Mouse (Mus musculus) heart, embryonic 16.5 days (tissue): ENCODE data around the gene Espn. TPM values are rescaled to one million over a fixed set of nuclear protein-coding genes. Genes with fewer than 3 reads are reported as not detected.

Experiments used
- ATAC-seq: fragments of 200-750 bp; cut with Nextera tagmentation; replicated peaks from 2 replicates; pipeline ENCODE4 v1.8.0; 2017; ENCODE audit warnings: moderate number of reproducible peaks; ENCODE audit not compliant: insufficient read depth, low FRiP score; ENCODE audit errors: extremely low read depth
- H3K27ac ChIP-seq: fragments of 300-500 bp; sonication (generic); 2 replicates; pipeline ENCODE4 v1.5.1; 2014; ENCODE audit warnings: mild to moderate bottlenecking, low read length, control low read depth, moderate library complexity
- H3K27me3 ChIP-seq: fragments of 300-500 bp; sonication (generic); 2 replicates; pipeline ENCODE4 v1.6.1; 2014; ENCODE audit warnings: low read length, mixed read lengths; ENCODE audit not compliant: control insufficient read depth, insufficient read depth
- H3K36me3 ChIP-seq: fragments of 300-500 bp; sonication (generic); 2 replicates; pipeline ENCODE4 v1.6.1; 2014; ENCODE audit not compliant: control insufficient read depth, insufficient read depth
- H3K4me1 ChIP-seq: fragments of 300-500 bp; sonication (generic); 2 replicates; pipeline ENCODE4 v1.6.1; 2014; ENCODE audit warnings: low read length, mixed read lengths; ENCODE audit not compliant: control insufficient read depth, insufficient read depth
- H3K4me2 ChIP-seq: fragments of 300-500 bp; sonication (generic); 2 replicates; pipeline ENCODE4 v1.6.1; 2014; ENCODE audit warnings: low read depth, mild to moderate bottlenecking, control low read depth, low read length
- H3K4me3 ChIP-seq: fragments of 300-500 bp; sonication (generic); 2 replicates; pipeline ENCODE4 v1.5.1; 2014; ENCODE audit warnings: mild to moderate bottlenecking, control low read depth, low read length
- H3K9ac ChIP-seq: fragments of 300-500 bp; sonication (generic); 2 replicates; pipeline ENCODE4 v1.6.1; 2014; ENCODE audit warnings: low read length, control low read depth
- H3K9me3 ChIP-seq: fragments of 300-500 bp; sonication (generic); replicated peaks from 2 replicates; pipeline ENCODE4 v1.6.1; 2016; ENCODE audit warnings: low read length; ENCODE audit not compliant: control insufficient read depth
- WGBS: fragments of 180-500 bp; shearing (Covaris S2); extraction: QIAGEN DNeasy Blood & Tissue Kit; methylation state at CpG from one replicate; pipeline ENCODE4 v1.1.7; 2014; 5-methylcytosine and 5-hydroxymethylcytosine counted together
- polyA plus RNA-seq: library from polyadenylated mRNA; unstranded; fragments of >200 nt; fragmentation: Nextera tagmentation; extraction: Ambion mirVana; gene quantifications from 2 replicates; pipeline ENCODE4 v1.2.1, GENCODE M21; 2015

The Espn gene
- polyA plus RNA-seq, 1 experiment from 2014 or later, result 1.5 TPM

DNA sequence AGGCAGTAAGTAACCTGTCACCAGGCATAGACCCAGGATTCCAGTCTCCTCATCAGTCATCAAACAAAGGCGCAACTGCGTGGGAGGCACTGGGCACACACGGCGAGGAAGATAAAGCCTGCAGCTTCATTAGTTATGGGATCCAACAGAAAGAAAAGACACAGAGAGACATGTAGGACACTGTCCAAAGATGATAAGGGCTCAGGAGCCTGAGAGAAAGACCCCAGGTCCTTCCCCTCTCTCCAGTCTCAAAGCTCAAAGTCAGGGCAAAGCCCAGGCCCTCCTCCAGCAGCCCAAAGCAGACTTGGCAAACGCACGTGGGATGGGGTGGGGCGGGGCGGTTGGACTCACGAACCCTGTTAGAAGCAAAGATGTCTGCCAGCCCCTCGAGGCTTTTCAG lies 6.7 kb downstream of the Espn start:
- no peaks in the 10 kb centered on the region for H3K9me3 ChIP-seq
- 66% methylated on average over 10 of the region's 10 CpGs for WGBS
- no peak overlapping the region for H3K27ac ChIP-seq
- H3K4me3 ChIP-seq, result no peak overlapping the region
- H3K9ac ChIP-seq, result no peak overlapping the region
- no peaks in the 10 kb centered on the region for H3K4me1 ChIP-seq
- ATAC-seq, result no peak
- H3K36me3 ChIP-seq, result no peaks in the 10 kb centered on the region
- peaks cover 24% of the 10 kb centered on the region for H3K27me3 ChIP-seq
- H3K4me2 ChIP-seq, result no peak overlapping the region

DNA sequence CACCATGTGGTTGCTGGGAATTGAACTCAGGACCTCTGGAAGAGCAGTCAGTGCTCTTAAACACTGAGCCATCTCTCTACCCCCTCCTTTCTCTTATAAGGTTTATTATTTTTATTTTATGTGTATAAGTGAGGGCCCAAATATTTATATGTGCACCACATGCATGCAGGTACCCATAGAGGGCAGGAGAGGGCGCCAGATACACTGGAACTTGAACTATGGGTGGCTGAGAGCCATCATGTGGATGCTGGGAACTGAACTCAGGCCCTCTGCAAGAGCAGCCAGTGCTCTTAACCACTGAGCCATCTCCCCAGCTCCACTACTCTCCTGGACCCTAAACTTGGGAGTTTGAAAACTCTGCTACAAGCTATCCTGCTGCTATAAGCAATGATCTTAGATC lies 8.5 kb downstream of the Espn start:
- ATAC-seq, result no peak
- WGBS, result 20% methylated on average over 1 of the region's 1 CpGs
- peaks cover 13% of the 10 kb centered on the region for H3K27me3 ChIP-seq

DNA sequence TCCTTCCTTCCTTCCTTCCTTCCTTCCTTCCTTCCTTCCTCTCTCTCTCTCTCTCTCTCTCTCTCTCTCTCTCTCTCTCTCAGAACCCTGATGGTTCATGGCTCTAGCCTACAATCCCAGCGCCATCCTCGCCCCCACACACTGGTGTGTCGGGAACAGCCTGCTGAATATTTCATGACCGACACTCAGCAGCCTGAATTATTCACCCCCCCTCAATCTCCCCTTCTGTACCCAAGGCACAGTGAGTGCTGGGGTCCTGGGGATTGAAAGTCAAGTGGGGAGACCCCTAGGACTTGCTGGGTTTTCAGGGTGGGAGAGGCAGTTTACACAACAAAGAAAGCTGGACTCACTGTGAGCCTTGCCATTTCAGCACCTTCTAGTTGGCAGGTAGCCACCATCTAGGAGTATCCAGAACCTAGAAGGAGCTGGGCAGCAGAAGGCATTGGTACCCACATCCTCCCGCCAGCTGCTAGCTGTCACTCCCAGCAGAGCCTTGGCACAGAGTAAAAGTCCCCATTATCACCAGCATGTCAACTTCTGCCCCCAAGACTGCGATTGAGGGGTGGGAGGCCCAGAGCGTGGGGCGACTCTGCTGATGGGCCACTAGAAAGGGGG lies 10.5 kb downstream of the Espn start:
- H3K27ac ChIP-seq, result no peak overlapping the region
- peaks cover 9% of the 10 kb centered on the region; the same call in 1 of the 2 replicates for H3K4me1 ChIP-seq
- H3K4me3 ChIP-seq, result no peak overlapping the region
- H3K36me3 ChIP-seq, result no peaks in the 10 kb centered on the region
- WGBS, result 69% methylated on average over 8 of the region's 8 CpGs
- H3K9ac ChIP-seq, result no peak overlapping the region
- no peak overlapping the region for H3K4me2 ChIP-seq
- no peak for ATAC-seq
- peaks cover 12% of the 10 kb centered on the region for H3K27me3 ChIP-seq
- H3K9me3 ChIP-seq, result no peaks in the 10 kb centered on the region

More for the DNA sequence above, 8.5 kb downstream of the Espn start:
- no peak overlapping the region for H3K9ac ChIP-seq
- H3K4me1 ChIP-seq, result peaks cover 5% of the 10 kb centered on the region; the same call in 1 of the 2 replicates
- H3K9me3 ChIP-seq, result no peaks in the 10 kb centered on the region
- H3K36me3 ChIP-seq, result no peaks in the 10 kb centered on the region
- H3K4me3 ChIP-seq, result no peak overlapping the region
- H3K4me2 ChIP-seq, result no peak overlapping the region
- H3K27ac ChIP-seq, result no peak overlapping the region

DNA sequence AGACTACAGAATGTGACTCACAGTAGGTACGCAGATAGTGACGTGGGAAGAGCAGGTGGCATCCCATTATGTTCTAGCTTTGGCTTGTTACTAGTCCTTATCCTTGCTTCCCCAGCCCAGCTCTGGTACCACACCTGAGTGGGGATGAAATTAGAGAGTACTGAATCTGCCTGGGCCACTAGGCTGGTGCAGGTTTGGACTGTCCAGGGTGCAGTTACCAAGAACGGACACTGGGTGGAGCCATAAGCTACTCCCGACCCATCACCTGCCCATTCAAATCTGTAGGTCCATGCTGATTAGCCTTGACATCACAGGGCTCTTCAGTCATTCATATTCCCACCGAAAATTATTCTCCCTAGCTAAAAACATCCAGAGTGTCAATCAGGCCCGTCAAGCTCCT lies 11.7 kb downstream of the Espn start:
- no peak for ATAC-seq
- H3K27me3 ChIP-seq, result peaks cover 12% of the 10 kb centered on the region
- H3K4me1 ChIP-seq, result peaks cover 9% of the 10 kb centered on the region; the same call in 1 of the 2 replicates
- H3K27ac ChIP-seq, result no peak overlapping the region
- no peaks in the 10 kb centered on the region for H3K36me3 ChIP-seq
- H3K9me3 ChIP-seq, result no peaks in the 10 kb centered on the region
- H3K9ac ChIP-seq, result no peak overlapping the region
- no peak overlapping the region for H3K4me3 ChIP-seq
- H3K4me2 ChIP-seq, result no peak overlapping the region
- WGBS, result 29% methylated on average over 6 of the region's 6 CpGs

DNA sequence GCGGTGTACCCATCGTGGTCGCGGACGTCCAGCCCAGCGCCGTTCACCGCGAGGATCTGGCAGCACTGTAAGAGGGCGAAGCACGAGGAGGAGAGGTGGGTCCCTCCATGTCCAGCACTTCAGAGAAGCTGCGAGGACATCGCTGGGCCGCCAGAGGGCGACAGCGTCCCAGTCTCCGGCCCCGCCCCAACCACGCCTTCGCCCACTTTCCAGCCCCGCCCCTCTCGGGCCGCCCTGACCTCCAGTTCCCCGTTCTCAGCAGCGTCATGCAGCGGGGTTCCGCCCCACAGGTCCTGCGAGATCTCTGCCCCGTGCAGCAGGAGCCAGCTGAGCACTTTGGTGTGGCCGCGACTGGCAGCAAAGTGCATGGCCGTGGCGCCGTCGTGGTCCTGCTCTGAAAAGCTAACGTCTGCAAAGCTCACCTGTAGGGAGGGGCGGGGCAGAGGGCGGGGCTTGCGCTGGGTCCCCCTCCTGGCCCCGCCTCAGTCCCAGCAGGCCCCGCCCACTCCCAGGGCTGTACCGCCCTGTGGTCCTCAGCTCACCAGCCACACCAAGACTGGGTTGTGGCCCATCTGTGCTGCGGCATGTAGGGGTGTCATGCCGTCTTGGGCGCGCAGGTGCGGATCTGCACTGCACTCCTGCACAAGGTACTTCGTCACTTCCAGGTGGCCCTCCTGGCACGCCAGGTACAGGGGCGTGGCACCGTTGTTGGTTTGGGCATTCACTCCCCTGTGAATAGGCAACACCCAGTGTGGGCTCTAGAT lies 13.5 kb downstream of the Espn start:
- Histone ChIP-seq H3K4me3 (peak overlapping the region; percentile 61), H3K4me2 (peak overlapping the region; percentile 89), H3K4me1 (peaks cover 9% of the 10 kb centered on the region; the same call in 1 of the 2 replicates), H3K9me3 (no peaks in the 10 kb centered on the region), H3K27me3 (peaks cover 20% of the 10 kb centered on the region), H3K27ac (no peak overlapping the region), H3K9ac (peak overlapping the region; percentile 49; the same call in 1 of the 2 replicates), H3K36me3 (no peaks in the 10 kb centered on the region)
- peak; percentile 84 for ATAC-seq
- WGBS, result 3% methylated on average over 51 of the region's 51 CpGs

DNA sequence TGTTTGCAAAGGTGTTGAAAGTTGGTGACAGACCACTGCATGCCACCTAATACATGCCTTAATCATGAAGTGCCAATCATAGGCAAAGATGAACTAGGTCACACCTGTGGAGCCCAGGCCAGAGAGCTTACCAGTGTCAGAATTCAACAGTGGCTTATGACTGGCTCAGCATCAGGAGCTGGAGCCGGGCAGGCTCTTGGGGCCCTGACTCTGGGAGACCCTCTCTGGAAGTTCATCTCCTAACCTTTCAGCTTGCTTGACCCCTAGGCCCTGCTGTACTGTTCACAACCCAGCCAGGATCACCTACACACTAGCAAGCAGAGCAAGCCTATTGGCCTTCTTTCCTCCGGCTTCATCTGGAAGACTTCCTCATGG lies 15.3 kb downstream of the Espn start:
- no peak overlapping the region for H3K9ac ChIP-seq
- H3K27me3 ChIP-seq, result peaks cover 35% of the 10 kb centered on the region
- H3K27ac ChIP-seq, result no peak overlapping the region
- H3K9me3 ChIP-seq, result no peaks in the 10 kb centered on the region
- H3K4me3 ChIP-seq, result no peak overlapping the region
- H3K4me1 ChIP-seq, result peaks cover 9% of the 10 kb centered on the region
- H3K36me3 ChIP-seq, result no peaks in the 10 kb centered on the region
- WGBS, result 89% methylated on average over 2 of the region's 2 CpGs
- H3K4me2 ChIP-seq, result no peak overlapping the region
- ATAC-seq, result no peak

DNA sequence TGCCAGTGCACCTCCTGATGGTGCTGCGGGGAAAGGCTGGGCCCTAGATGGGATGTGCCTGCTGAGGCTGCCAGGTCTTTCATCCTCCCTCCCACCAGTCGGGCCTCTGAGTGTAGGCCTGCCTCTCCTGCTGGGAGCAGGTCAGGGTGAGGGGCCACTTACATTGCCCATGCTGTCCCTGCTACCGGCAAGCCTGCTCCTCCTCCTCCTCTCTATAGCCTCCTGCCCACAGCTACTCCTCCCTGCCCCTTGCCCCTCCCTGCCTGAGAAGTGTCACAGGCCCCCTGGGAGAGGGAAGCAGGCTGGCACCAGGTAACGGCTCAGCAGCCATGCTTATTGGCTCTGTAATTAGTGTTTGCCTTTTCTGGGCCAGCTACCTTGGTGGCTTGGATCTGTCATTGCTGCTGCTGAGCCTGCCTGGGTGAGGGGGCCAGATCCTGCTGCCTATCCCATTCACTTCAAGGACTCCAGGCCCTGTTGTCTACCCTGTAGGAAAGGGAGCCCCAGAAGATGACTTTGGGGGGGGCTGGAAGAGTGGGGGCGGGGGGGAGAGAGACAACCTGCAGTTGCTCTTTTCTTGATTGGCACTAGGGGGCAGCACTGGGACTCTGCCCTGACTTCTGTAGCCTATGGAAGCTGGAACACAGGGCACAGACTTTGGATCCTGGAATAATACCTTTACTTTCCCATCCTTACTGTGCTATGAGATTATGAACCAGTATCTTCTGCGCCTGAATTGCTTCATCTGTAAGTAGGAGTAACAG lies 15.9 kb downstream of the Espn start:
- Histone ChIP-seq H3K9me3 (no peaks in the 10 kb centered on the region), H3K4me2 (no peak overlapping the region), H3K27ac (no peak overlapping the region), H3K4me3 (no peak overlapping the region), H3K27me3 (peaks cover 37% of the 10 kb centered on the region), H3K9ac (no peak overlapping the region), H3K4me1 (peaks cover 12% of the 10 kb centered on the region), H3K36me3 (no peaks in the 10 kb centered on the region)
- WGBS, result 38% methylated on average over 6 of the region's 6 CpGs
- no peak for ATAC-seq

DNA sequence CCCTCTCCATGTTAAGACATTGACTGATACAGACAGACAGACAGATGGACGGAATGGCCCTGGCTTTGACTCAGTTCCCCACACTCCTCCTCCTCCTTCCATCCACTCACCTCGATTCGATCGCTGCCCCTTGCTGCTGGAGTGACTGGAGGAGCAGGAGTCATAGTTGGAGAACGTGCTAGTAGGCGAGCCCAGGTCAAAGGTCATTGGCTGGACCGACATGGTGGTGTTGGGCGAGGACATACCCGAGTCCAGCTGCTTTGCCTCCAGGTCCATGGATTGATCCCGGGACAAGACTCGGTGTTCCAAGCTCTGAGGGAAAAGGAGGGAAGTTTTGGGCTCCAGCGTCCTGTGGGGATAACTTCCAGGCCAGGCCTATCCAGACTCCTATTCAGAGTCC lies 16.8 kb downstream of the Espn start:
- peaks cover 16% of the 10 kb centered on the region for H3K4me1 ChIP-seq
- no peak for ATAC-seq
- H3K9ac ChIP-seq, result no peak overlapping the region
- H3K9me3 ChIP-seq, result no peaks in the 10 kb centered on the region
- H3K4me2 ChIP-seq, result no peak overlapping the region
- no peak overlapping the region for H3K27ac ChIP-seq
- H3K27me3 ChIP-seq, result peaks cover 34% of the 10 kb centered on the region
- WGBS, result 80% methylated on average over 12 of the region's 12 CpGs
- H3K4me3 ChIP-seq, result no peak overlapping the region
- no peaks in the 10 kb centered on the region for H3K36me3 ChIP-seq

DNA sequence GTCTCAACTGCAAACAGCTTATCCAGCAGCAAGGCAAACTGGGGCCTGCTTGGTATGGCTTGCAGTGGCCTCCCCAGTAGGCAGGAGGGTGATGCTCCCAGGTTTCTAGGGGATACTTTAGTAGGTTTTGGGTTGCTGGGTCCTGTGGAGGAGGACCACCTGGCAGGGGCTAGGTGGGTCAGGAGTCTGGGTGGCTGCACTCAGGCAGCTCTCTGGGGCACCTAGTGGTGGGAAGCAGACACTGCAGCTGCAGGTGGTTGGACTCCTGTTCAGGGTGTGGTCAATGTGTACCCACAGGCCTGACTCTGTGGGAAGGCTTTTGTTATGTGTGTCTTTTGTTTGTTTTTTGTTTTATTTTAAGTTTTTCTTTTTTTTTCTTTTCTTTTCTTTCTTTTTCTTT lies 17.7 kb downstream of the Espn start:
- Histone ChIP-seq H3K36me3 (no peaks in the 10 kb centered on the region), H3K27me3 (peaks cover 42% of the 10 kb centered on the region), H3K9ac (no peak overlapping the region), H3K4me3 (no peak overlapping the region), H3K4me1 (peaks cover 16% of the 10 kb centered on the region), H3K27ac (no peak overlapping the region), H3K9me3 (no peaks in the 10 kb centered on the region), H3K4me2 (no peak overlapping the region)
- no peak for ATAC-seq
